Mouse (Mus musculus): ENCODE measurements around the gene Lmx1a. TPM values are rescaled to one million over a fixed set of nuclear protein-coding genes. Genes with fewer than 3 reads are reported as not detected.
A peak's percentile ranks its signal among the peaks of the same experiment; 100 is the strongest.

The Lmx1a gene
- total RNA-seq, 4 experiments from 2014 or later, result not detected

GRCm38 (mm10) chr1:167694731-167695130 lies 5.7 kb downstream of the Lmx1a start:
- no peak for DNase-seq (ENCODE audit: low spot score)

- no peak for DNase-seq (ENCODE audit: low spot score)
Measured at GRCm38 (mm10) chr1:167695910-167696459, 6.9 kb downstream of the Lmx1a start.

- DNase-seq (ENCODE audit: low spot score), result no peak
Measured at GRCm38 (mm10) chr1:167699706-167700105, 10.7 kb downstream of the Lmx1a start.

- DNase-seq (ENCODE audit: low spot score), result no peak
Measured at GRCm38 (mm10) chr1:167700221-167700620, 11.2 kb downstream of the Lmx1a start.

DNA sequence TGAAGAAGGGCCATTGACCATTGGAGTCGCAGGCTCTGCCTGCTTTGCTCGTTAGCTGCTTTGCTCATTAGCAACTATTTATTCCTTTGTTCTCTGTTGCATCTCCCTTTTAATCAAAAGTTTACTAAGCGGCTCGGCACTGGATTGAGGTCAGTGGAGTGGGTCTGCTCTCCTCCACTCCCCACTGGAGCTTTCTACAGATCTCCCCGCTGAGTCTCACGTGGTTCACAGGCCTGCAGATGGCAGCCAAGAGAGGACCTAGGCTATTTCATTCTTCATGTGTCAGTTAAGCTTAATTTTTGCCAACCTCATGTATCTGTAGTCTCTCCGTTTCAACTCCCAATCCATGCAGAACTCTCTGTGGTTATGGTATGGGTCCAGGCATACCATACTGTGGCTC lies 16.5 kb downstream of the Lmx1a start:
- no peak for DNase-seq (ENCODE audit: low spot score)

GRCm38 (mm10) chr1:167708761-167709160 lies 19.7 kb downstream of the Lmx1a start:
- DNase-seq (ENCODE audit: low spot score), result no peak

DNA sequence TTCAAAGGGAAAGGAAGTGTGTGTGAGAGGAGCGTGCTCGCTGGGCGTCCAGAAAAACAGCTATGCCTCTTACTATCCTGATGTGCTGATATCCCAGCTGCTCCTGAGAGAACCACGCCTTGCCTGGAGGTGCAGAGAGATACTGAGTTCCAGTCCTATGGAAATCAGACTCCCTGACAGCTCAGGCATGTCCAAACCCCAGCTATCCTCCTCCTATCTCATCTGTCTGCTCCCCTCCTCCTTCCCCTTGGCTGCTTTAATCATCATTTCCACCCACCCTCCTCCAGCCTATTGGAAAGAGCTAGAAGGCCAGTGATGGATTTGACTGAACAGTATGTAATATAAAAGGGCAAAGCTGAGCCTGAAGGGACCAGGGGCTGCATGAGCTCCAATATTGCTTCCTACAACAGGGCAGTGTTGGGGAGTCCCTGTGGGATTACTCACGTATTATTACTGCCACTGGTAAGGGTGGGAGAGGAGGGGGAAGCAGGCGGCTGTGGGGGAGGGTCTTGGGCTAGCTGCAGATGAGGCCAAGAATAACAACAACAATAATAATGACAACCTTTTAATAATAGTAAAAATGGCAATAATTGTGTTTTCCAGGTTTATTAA lies 26.8 kb downstream of the Lmx1a start:
- DNase-seq (ENCODE audit: low spot score), result no peak

- no peak for DNase-seq (ENCODE audit: low spot score)
Measured at GRCm38 (mm10) chr1:167734471-167734870, 45.4 kb downstream of the Lmx1a start.

DNA sequence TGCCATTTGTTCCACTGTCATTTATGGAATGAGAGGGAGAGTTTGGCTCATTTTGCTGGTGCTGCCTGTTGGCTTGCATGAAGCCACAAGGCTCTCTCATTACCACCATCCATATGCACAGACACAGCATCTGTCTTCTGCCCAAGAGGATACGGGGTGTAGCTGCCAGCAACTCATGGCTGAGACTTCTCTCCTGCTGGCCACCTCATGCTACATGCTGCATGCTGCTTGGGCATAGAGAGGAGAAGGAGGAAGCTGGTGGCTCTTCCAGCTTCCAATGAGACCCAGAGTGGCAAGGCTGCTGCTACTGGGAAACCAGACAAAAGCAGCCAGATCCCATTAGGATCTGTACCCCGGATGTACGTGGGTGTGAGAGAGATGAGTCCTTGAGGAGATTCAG lies 47.8 kb downstream of the Lmx1a start:
- DNase-seq (ENCODE audit: low spot score), result no peak

GRCm38 (mm10) chr1:167739286-167739685 lies 50.2 kb downstream of the Lmx1a start:
- no peak for DNase-seq (ENCODE audit: low spot score)

DNA sequence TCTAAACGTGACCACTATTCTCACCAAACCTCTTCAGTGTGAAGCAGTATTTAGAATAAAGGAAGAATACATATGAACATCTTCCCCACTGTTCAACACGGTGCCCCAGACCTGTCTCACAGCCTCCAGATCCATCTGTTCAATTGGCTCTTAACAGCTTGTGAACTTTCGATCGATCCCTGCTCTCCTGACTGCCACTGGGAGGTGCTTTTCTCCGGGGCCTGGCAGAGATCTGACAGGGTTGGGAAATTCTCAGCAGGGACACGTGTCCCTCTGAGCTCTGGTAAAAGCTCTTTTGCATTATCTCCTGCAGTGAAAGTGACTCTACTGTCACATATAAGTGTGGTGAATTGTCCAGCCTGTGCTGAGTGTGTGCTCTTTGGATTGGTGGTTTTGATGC lies 57.6 kb downstream of the Lmx1a start:
- DNase-seq (ENCODE audit: low spot score), result no peak

GRCm38 (mm10) chr1:167752661-167753060 lies 63.6 kb downstream of the Lmx1a start:
- DNase-seq (ENCODE audit: low spot score), result no peak

- no peak for DNase-seq (ENCODE audit: low spot score)
Measured at GRCm38 (mm10) chr1:167754085-167754484, 65.0 kb downstream of the Lmx1a start.

GRCm38 (mm10) chr1:167754636-167755522 lies 65.8 kb downstream of the Lmx1a start:
- DNase-seq (ENCODE audit: low spot score), result no peak

GRCm38 (mm10) chr1:167758208-167758607 lies 69.2 kb downstream of the Lmx1a start:
- DNase-seq (ENCODE audit: low spot score), result no peak

GRCm38 (mm10) chr1:167760307-167760706 lies 71.3 kb downstream of the Lmx1a start:
- no peak for DNase-seq (ENCODE audit: low spot score)

- DNase-seq (ENCODE audit: low spot score), result no peak
Measured at GRCm38 (mm10) chr1:167761785-167762223, 72.8 kb downstream of the Lmx1a start.

GRCm38 (mm10) chr1:167766619-167767018 lies 77.6 kb downstream of the Lmx1a start:
- DNase-seq (ENCODE audit: low spot score), result no peak

DNA sequence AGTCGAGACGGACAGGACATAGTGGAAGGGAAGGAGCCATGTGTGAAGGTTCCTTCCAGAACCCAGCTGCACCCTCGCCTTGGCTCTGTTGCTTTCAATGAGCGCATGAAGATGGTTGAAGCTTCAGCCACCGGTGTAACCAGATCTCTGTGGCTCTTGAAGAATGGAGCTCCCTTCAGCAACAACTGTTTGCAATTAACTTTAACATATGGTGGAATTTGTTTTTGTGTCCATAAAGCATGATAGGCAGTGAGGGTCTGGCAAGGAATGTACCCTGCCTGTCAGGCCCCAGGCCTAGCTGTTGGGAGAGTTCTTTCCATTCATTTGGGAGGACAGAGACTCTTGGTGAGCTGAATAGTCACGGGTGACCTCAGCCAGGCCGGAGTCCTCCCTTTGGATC lies 81.4 kb downstream of the Lmx1a start:
- no peak for DNase-seq (ENCODE audit: low spot score)

DNA sequence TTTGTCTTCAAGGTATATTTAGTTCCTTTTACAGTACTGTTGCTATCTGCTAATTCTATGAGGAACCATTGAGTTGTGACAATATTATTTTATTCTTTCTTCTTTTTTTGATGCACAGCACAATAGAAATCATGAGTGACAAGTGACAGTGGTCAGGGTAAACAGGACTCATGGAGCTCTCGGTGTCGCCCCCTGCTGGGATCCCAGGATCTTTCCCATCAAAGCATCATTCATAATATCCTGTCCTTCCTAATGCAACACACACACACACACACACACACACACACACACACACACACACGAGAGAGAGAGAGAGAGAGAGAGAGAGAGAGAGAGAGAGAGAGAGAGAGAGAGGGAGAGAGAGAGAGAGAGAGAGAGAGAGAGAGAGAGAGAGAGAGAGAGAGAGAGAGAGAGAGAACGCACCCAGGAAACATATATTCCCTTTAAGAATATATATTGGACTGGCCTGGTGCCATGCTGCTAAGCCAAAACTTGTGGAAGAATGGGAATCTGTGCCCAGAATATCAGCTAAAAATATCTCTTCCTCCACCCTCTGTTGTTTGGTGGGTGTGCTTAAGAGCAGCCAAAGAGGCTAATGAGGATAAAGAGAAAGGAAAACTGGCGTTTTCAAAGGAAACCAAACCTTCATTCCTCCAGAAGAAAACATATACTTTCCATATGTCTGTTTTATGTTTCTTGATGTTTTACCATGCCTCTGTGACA lies 90.9 kb downstream of the Lmx1a start:
- no peak for DNase-seq (ENCODE audit: low spot score)

- DNase-seq (ENCODE audit: low spot score), result peak; percentile 51
Measured at GRCm38 (mm10) chr1:167781787-167782484, 92.9 kb downstream of the Lmx1a start.
